Mouse (Mus musculus) frontal cortex, postnatal 36 days (tissue): ENCODE measurements at regions not wholly inside any gene's neighbourhood (a gene's known extent, or its start where the extent isn't known, plus 50 kb on each side); places are given as distances from the start of the nearest gene placed in this dataset.

Experiments used
- DNase-seq, 2 experiments: peaks; one replicate each; pipeline ENCODE4 v3.0.0; 2022; ENCODE audit warnings: low spot score in 2 of 2

DNA sequence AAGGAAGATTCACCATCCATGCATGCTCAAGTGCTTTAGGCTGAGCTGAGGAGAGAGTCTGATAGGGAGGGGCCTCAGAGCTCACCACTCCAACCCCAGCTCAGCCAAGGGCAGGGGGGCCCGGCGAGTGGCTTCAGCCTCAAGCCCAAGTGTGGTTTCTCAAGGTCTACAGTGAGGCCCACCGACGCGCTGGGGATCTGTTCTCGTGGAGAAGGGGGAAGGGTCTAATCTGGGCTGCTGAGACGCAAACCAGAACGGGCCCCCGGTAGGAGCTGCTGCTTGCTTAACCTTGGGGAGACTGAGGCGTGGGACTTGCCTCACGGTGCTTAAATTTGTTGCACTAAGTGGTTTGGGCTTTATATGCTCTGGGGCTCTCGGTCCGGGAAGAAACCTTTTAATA is 70.9 kb downstream of the Asb1 start:
- no peak for DNase-seq

DNA sequence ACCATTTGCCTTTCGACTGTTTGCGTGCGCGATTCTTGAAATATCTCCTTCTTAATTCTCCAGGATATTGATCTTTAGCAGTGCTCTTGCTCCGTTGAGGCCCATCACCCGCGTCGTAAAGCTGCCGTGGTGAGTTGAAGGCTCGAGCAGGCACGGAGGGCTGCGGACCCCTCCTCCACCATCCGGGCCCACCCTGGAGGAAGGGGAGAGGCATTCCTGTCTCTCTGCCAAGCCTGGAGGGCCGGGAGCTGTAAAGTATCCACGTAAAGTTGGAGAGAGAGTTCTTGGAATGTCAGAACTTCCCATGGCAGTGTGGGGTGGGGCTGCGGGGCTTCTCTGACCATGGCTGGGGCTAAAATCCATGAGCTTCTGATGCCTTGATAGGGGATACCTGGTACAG is 71.3 kb downstream of the Asb1 start:
- DNase-seq, result no peak

DNA sequence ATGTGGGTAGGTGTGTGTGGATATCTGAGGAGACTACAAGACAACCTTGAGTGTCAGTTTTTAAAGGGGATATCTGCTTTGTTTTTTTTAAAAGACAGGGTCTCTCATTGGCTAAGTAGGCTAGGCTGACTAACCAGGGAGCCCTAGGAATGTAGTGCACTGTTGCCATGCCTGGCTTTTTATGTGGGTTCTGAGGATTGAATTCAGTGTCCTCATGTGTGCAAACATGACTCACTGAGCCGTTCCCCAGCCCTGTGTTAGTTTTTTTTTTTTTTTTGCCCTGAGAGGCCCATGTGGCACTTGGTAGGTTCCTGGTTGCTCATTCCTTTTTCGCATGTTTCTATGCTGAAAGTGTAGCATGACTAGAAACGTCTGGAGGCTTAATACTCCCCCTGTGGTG is 72.6 kb downstream of the Asb1 start:
- no peak for DNase-seq

DNA sequence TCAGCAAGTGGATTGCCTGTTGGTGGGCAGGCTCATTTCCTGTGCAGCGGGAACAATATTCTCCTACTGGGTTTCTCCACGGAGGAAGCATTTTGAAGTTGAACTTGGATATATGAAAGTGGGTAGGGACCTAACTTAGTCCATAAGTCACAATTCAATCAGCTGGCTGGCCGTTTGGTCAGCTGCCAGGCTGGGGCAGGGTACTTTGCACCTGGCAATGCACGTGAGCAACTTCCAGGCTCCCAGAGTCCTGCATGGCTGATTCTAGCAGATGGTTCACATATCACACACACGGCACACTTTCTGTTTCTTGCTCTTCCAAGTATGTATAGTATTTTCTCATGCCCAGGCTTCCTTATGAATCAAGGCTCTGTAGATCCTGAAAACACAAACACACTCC is 75.1 kb downstream of the Asb1 start:
- no peak for DNase-seq

DNA sequence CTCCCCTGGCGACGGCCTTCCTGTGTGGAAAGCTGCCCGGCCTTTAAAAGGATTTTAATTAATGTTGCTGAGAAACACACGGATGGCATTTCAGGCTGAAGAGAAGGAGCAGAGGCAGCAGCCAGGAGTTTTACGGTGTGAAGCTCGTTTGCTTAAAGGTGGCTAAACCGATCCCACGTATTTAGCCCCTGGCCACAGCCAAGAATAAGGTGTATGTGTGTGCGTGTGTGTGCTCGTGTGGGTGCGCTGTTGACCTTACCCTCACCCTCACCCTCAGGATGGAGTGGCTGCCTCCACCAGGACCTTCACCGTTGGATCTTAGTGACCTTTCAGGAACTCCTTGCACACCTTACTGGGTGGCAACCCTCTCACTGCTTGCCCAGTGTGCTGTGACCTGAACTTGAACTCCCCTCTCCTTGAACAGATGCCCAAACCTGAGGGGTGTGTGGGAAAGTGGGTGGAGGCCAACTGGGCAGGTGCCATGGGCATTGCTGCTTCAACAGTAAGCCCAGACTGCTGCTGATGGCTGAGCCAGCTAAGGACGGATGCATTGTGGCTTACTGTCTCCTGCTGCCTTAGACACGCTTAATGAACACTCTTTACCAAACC is 78.3 kb downstream of the Asb1 start:
- no peak for DNase-seq

DNA sequence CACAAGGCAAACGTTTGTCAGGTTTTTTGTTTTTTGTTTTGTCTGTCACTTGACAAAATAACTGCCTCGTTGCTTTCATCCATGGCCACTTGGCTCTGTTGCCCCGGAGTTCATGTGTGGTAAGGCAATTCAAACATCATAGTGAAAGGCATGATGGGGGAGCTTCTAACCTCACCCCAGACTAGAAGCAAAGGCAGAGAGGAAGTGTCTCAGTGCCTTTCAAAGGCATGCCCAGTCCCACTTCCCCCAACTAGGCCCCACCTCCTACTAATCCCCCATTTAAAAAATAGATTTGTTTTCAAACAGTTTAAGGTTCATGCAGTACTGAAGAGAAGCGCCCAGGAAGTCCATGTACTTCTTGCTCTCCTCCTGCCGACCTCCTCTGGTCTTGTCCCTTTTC is 80.8 kb downstream of the Asb1 start:
- no peak for DNase-seq

DNA sequence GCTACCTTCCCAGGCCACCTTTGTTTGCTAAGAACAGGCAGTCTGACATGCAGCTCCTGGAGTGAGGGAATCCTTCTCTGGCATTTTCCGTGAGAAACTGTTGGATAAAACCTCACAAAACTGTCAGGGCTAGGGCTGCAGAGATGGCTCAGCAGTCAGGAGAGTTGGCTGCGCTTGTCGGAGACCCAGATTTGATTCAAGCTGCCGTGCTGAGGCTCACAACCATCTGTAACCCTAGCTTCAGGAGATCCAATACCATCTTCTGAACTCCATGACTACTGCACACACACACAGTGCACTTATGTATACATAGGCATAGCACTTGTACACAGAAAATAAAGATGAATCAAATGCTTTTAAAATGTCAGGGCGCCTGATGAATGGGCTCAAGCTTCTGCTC is 82.5 kb downstream of the Asb1 start:
- DNase-seq, result no peak

DNA sequence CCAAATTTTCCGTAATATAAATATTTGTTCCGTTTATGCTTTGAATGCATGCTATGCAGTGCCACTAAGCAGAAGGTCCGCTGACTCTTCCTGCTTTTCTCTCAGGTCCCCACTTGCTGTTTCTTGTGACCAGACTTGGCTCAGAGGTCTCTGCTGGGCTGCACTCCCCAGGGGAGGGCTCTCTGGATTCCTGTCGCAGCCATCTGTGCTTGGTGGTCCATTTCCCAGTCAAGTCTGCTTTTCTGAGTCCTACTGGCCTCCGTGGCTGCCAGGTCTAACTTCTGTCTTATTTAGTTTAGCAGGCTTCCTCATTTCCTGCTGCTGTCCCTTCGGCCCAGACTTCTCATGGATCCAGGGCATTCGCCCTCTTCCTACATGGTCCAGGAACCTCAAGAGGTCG is 83.7 kb downstream of the Asb1 start:
- DNase-seq, result no peak

DNA sequence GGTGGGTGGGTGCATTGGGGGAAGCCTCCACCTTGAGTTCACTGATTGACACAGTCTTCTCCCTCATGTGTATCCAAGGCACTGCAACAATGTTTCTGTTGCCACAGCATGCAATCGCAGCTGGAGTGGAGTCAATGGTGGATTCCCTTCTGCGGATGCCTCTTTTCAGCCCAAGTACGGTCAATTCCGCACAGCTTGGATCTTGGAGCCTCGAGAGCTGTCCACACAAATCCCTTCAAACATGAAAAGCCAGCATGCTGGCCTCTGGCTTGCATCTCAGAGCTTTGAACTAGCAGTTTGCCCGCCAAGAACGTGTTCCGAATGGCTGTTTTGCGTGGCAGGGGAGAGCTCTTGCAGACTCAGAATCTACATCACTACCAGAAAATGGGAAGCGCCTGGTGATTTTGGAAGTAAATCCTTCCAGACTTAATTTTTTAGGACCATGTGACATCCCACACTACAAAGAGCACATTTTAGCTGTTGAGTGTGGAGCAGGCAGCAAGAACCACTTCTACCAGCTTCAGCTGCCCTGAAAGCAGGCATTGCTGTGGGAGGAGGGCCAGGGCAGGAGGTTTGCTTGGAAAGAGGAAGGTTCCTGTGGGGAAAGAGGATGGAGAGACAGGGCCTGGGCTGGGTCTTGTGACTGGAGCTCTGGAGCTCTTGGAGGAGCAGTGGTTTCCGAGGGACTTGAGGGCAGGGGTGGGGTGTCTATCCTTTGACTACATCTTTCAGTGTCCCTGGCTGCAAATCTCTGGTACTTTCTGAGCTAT is 84.4 kb downstream of the Asb1 start:
- no peak for DNase-seq

DNA sequence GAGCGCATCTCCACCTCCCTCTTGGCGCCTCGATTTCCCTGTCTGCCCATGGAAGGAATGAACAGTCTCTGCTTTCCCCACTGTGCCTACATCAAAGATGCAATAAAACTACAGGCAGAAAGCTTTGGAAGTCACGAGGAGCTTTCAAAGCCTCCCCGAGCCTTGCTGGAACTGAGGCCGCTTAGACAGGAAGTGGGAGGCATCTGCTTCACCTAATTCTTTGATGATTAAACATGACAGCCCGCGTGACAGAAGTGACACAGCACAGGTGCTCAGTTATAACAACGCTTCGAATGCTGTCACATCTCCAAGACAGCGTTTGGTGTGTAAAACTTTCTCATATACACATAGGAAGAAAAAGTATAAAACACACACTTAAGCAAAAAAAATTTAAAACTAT is 85.7 kb downstream of the Asb1 start:
- DNase-seq, result no peak

DNA sequence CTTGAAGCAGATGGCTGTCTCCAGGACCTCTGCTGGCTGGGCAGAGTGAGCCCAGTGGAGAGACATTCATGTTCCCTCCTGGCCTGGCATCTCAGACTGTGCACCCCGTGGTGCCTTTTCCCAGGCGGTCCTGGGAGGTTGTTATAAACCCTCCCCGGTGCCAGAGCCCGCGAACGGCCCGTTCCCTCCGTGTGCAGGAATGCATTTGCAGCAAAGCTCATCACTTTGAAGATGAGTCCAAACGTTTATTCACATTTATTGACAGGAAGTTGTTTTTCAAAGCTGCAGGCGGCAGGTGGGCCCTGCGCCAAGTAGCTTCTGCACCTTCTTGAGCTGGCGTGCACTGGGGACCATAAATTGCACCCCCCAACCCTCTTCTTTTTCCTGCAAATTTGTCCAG is 89.9 kb downstream of the Asb1 start:
- no peak for DNase-seq

DNA sequence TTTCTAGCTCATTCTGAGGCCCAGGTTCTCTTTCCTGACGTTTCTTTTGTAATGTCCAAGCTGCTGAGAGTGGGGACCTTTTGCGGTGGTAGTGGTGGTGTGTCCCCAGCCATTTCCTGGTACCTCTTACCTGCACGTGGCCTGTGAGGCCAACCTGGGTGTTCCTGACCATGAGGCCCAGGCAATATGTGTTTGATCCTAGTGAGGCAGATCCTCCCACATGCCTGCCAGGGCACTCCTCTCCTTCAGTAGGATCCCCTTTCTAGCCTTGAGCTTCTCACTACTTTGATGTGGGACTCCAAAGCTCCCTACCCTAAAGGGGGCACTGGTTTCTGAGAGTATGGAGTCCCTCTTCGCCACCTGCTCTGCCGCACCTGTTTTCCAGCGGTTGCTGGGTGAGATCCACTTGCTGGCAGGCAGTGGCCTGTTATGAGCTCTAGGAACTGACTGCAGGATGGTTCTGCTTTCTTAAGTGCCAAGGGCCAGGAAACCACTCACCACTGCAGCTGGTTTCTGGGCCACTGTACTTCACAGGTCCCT is 90.6 kb downstream of the Asb1 start:
- DNase-seq, result no peak

DNA sequence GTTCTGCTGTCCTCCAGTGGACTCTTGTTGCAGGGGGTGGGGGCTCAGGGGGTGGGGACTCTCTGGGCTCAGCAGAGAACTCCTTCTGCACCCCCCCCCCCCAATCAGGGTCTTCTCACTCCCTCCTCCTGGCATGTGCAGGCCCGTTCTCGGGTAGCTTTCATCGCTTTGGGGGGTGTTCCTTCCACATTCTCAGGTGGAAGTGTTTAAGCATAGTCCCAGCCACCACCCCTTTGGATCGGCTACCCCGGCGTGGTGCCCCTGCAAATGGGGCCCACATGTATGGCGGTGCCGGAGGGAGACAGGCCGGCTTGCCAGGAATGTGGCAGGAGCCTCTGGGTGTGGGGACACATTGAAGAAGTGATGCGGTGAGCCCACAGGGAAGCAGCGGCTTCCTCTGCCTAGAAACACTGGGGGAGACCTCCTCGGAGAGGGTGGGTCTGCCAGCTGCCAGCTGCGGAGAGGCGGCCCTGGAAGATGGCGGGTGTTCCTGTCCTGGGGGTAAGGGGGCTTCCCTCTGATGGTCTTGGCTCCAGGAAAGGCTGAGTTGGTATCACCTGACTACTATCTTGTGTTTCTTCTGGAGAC is 92.7 kb downstream of the Asb1 start:
- no peak for DNase-seq

DNA sequence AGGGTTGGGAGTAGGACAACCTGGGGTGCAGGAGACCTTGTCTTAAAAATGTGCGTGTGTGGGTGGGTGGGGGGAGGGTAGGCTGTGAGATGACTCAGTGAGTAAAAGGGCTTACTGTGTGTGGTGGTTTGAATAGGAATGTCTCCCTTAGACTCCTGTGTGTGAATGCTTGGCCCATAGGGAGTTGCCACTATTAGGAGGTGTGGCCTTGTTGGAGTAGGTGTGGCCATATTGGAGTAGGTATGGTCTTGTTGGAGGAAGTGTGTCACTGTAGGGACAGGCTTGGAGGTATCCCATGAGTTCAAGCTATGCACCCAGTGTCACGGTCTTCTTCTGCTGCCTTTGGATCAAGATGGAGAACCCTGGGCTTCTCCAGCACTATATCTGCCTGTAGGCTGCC is 96.2 kb downstream of the Asb1 start:
- no peak for DNase-seq

DNA sequence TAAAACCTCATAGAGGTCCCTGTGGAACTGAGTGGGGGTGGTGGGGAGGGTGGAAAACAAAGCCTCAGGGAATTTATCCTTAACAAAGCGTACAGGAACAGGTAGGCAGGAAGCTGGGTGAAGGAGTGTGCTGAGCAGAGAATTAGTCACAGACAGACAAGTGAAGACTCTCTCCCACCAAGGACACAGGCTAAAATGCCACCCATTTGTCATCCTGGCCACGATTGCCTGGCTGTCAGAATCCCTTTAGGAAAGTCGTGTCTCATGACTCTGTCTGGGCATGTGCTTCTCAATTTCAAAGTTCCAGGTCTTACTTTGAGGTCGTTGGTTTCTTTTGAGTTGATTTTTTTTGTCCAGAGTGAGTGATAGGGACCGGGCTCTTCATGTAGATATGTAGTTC is 100.2 kb downstream of the Asb1 start:
- DNase-seq, result no peak

DNA sequence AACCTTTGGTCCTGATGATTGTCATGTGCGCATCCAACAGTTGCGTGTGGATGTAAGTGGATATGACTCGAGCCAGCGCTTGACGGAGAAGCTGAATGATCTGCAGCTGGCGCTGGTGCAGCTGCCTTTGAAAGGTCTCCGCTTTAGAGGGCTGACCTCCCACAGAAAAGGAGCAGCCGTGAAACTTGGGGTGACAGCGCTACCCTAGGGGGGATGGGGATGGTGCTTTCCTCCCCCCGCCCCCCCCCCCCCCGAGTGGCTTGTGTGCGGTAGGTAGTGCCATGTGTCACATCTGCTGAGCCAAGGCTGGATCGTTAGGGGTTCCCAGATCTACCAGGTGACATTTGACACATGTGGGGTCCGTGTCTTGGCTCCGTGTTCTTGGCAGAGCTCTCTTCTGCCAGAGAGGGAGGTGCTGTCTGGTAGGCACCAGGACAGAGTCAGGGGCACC is 118.7 kb downstream of the Asb1 start:
- no peak for DNase-seq

DNA sequence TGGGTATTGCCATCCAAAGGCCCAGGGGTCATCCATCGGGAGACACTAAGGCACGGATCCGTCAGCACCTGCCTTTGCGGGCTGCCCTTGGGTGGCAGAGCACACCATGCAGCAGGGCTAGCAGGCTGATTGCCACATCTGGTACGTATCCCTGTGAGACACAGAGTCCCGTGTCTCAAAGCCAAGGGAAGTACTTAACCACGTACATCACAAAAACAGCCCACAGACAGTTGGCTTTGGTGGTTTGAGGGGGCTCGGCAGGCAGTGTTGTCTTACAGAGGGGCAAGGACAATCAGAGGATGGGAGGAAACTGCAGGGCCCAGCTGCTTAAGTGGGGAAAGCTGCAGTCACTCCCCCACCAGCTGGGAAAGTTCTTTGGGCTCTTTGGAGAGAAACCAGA is 119.1 kb downstream of the Asb1 start:
- no peak for DNase-seq

DNA sequence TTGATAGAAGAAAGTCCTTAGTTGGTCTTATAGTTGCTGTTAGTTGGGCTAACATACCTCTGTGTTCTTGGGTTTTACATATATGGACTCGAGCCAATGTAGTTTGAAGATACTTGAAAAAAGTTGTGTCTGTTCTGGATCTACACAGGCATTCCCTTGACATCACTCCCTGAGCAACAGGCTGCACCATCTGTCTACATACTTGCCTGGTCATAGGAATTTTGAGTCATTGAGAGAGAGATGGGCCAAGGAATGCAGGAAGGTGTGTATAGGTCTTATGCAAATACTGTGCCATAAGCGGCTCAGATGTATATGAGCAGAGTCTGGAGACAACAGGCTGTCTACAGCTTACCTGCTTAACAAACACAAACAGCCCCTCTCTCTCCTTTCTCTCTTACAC is 122.9 kb downstream of the Asb1 start:
- peak in 1 of 2 experiments; percentile 6 for DNase-seq

DNA sequence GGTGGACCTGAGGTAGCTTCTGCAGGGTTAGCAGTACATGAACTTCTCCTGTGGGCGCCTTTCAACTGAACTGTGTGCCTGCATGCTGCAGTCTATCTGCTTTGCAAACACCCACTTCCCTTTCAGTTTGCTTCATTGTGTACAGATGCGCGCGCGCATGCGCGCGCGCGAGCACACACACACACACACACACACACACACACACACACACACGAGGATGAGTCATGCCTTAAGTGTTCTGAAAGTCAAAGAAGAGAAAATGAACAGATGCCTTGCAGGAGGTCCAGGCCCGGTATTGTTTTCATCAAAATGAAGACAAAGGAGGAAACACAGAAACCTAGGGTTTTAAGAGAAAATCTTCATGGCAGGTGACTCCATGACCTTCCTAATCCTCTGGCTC is 124.3 kb downstream of the Asb1 start:
- peak; percentile 6 to 11 for DNase-seq

DNA sequence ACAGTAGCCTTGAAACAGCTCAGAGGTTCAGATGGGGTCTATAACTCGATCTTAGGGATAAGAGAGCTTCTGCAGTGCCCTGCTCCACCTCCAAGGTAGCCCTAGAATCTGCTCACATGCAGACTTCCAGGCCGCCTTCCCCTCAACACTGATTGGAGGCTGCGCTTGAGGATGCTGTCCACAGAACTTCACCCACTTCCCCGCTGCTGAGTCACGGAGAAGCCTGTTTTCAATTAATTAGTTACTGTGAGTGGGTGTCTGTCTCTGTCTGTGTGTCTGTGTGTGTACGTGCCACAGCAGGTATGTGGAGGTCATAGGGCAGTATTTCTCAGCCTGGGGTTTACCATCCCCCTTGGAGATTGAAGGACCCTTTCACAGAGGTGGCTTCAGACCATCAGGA is 128.2 kb downstream of the Asb1 start:
- DNase-seq, result no peak

DNA sequence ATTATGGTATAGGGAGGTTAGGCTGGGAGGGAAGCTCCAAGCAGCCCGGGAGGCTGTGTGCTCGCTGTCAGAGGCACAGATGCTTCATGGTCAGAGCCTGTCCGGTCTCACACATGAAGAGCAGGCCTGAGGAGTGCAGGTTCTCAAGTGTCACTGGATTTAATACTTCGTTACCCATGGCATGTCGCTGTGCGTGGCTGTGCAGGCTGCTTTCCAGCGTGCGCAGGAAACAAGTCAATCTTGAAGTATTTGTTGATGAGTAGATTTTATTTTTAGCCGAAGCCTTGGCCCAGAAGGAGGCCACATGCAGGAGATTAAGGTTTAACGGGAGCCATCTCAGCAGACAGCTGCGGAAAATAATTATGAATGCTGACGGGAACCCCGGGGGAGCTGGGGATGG is 130.3 kb upstream of the Twist2 start:
- DNase-seq, result no peak

DNA sequence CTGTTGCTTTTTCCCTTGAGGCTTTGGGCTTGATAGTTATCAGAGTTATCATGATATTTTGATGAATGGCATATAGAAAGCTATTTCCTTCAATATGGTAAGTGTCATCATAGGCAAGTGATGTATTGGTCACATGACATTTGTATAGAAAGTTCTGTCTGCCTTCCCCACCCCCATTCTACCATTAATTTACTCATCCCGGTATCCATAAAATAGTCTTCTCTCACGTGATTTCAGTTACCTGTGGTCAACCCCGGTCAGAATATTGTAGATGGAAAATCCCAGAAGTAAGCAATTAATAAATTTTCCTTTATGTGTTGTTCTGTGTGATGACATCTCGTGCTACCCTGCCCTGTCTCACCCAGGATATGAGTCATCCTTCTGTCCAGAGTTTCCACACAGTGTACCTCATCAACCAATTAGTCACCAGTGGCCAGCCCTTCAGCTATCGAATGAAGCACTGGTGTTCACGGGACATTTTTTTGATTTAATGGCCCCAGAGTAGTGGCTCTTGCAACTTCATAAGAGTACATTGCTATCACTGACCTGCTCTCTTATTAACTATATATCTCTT is 127.1 kb upstream of the Twist2 start:
- DNase-seq, result no peak

DNA sequence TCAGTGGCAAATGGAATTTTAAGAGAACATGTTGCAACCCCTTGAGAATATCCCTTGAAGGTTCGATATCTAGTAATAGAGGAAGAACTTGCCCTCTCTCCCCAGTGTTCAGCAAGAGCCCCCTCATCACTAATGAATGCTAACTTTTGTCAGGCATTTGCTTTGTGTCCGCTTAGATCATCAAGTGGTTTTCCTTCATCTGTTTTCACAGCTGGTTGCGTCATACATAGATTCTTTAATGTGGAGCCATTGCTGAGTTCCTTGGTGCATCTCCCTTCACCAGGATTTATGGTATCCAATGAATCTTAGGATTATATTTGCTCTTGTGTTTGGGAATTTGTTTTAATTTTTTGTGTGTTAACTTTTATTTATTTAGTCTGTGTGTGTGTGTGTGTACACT is 124.2 kb upstream of the Twist2 start:
- DNase-seq, result no peak
